In the genomic region with DNA sequence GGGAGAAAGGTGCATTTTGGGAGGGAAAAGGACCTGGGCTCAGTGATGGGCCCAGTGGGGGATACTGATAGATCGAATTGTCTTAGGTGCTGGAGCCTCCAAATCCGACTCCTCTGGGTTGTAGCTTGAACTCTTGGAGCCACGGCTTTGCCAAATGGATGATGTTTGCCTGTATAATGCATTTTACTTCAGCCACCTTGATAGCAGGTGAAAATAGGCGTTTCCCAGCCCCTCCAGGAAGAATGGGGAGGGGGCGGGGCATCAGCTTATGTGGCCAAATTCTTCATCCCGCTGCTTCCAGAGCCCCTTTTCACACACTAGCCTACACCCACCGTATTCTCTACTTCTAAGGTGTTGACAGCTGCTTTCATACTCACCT, we compare ENCODE assay signal across 9 mouse cellular contexts. TPM values are rescaled to one million over a fixed set of nuclear protein-coding genes. Genes with fewer than 3 reads are reported as not detected.
DNase-seq lines count a peak whose midpoint lies in the region; ATAC-seq and TF ChIP-seq lines count a peak whose summit lies in the region.
"Had no signal": no experiment of that assay in that cellular context is flagged by ENCODE, and none has a peak within 500 bp of the region (broad histone marks: within the 10 kb centered on the region; RNA-seq: fewer than 3 reads in every experiment).

No protein-coding gene starts in this region.

- 8% methylated on average over 7 of the region's 7 CpGs for WGBS in forebrain, embryonic 13.5 days
- 22% methylated on average over 7 of the region's 7 CpGs for WGBS in intestine, embryonic 16.5 days
- WGBS in neural tube, embryonic 14.5 days: 20% methylated on average over 7 of the region's 7 CpGs

- DNase-seq in left cerebral cortex, adult 2 months (ENCODE audit: extremely low spot score in 1 of 2, low spot score in 2 of 2): no peak
- DNase-seq in left cerebral cortex, postnatal 14 days (ENCODE audit: low spot score in 2 of 2): no peak
- no peak for DNase-seq in right cerebral cortex, postnatal 4 days
- DNase-seq in Muller cell, postnatal 12 days (ENCODE audit: inconsistent ontology term): no peak
- DNase-seq in yolk sac, embryonic 10.5 days (ENCODE audit: low spot score): no peak
- DNase-seq: kidney, postnatal 4 days had no signal

- H3K36me3 ChIP-seq in forebrain, embryonic 13.5 days (ENCODE audit: poor library complexity, severe bottlenecking): no peaks in the 10 kb centered on the region
- no peaks in the 10 kb centered on the region for H3K36me3 ChIP-seq in intestine, embryonic 16.5 days (ENCODE audit: control insufficient read depth, insufficient read depth, low read length)
- H3K36me3 ChIP-seq in neural tube, embryonic 14.5 days (ENCODE audit: control insufficient read depth, insufficient read depth, low read length): no peaks in the 10 kb centered on the region

- no peak for ATAC-seq in forebrain, embryonic 13.5 days
- no peak for ATAC-seq in intestine, embryonic 16.5 days
- no peak for ATAC-seq in neural tube, embryonic 14.5 days (ENCODE audit: low read depth)

- peak overlapping the region; percentile 75 for H3K4me3 ChIP-seq in left cerebral cortex, adult 2 months
- peak overlapping the region; percentile 82 for H3K4me3 ChIP-seq in forebrain, embryonic 13.5 days
- peak overlapping the region; percentile 72 for H3K4me3 ChIP-seq in intestine, embryonic 16.5 days (ENCODE audit: low read length)
- peak overlapping the region; percentile 83 for H3K4me3 ChIP-seq in neural tube, embryonic 14.5 days (ENCODE audit: low read depth, low read length)

- intact Hi-C loops in left cerebral cortex, adult 2 months (cut with DNase I): no loop called here
- intact Hi-C loops in left cerebral cortex, postnatal 14 days (cut with DNase I): no loop called here

- H3K9me3 ChIP-seq in forebrain, embryonic 13.5 days (replicated peaks): no peaks in the 10 kb centered on the region
- no peaks in the 10 kb centered on the region for H3K9me3 ChIP-seq in intestine, embryonic 16.5 days (ENCODE audit: control insufficient read depth, low read length)
- no peaks in the 10 kb centered on the region for H3K9me3 ChIP-seq in neural tube, embryonic 14.5 days (ENCODE audit: control insufficient read depth, low read length)

- H3K4me2 ChIP-seq in forebrain, embryonic 13.5 days: peak overlapping the region; percentile 85
- peak overlapping the region; percentile 94 for H3K4me2 ChIP-seq in intestine, embryonic 16.5 days (ENCODE audit: low read depth, low read length)
- peak overlapping the region; percentile 84 for H3K4me2 ChIP-seq in neural tube, embryonic 14.5 days (ENCODE audit: low read depth, low read length)

- no peaks in the 10 kb centered on the region for H3K27me3 ChIP-seq in forebrain, embryonic 13.5 days
- no peaks in the 10 kb centered on the region for H3K27me3 ChIP-seq in intestine, embryonic 16.5 days (replicated peaks; ENCODE audit: control insufficient read depth, insufficient read depth, low read length)
- no peaks in the 10 kb centered on the region for H3K27me3 ChIP-seq in neural tube, embryonic 14.5 days (ENCODE audit: control insufficient read depth, insufficient read depth, low read length)

- H3K9ac ChIP-seq in forebrain, embryonic 13.5 days: peak overlapping the region; percentile 93
- H3K9ac ChIP-seq in intestine, embryonic 16.5 days (ENCODE audit: low read depth, low read length): 0 out of 2 replicates have a peak overlapping the region, but pooled peaks have one; percentile 86
- H3K9ac ChIP-seq in neural tube, embryonic 14.5 days (replicated peaks; ENCODE audit: low read depth, low read length): peak overlapping the region; percentile 92

- TF ChIP-seq CTCF in left cerebral cortex, adult 2 months (IDR thresholded peaks at IDR 0.05): no peak

- peaks cover 42% of the 10 kb centered on the region for H3K4me1 ChIP-seq in forebrain, embryonic 13.5 days
- H3K4me1 ChIP-seq in intestine, embryonic 16.5 days (ENCODE audit: control insufficient read depth, insufficient read depth, low read length): peaks cover 19% of the 10 kb centered on the region; the same call in 1 of the 2 replicates
- H3K4me1 ChIP-seq in neural tube, embryonic 14.5 days (ENCODE audit: control insufficient read depth, insufficient read depth, low read length): peaks cover 22% of the 10 kb centered on the region

- H3K27ac ChIP-seq in left cerebral cortex, adult 2 months: no peak overlapping the region
- H3K27ac ChIP-seq in forebrain, embryonic 13.5 days: no peak overlapping the region; the same call in 1 of the 2 replicates
- no peak overlapping the region for H3K27ac ChIP-seq in intestine, embryonic 16.5 days (ENCODE audit: low read length)
- peak overlapping the region; percentile 69; the same call in 1 of the 2 replicates for H3K27ac ChIP-seq in neural tube, embryonic 14.5 days (ENCODE audit: low read depth, low read length)

RNA-seq across cellular contexts. Expression of gene Gpr161, which starts 12.6 kb away (rescaled TPM):
- total RNA-seq in left cerebral cortex, adult 2 months (2021): 10 to 100 TPM in 1 of 2 experiments, 1 to 10 TPM in 1; 9.9 to 10.3 TPM
- total RNA-seq in left cerebral cortex, postnatal 14 days (2021): 10 to 100 TPM in 1 of 2 experiments, 1 to 10 TPM in 1; 6.4 to 10.2 TPM
- polyA plus RNA-seq in forebrain, embryonic 13.5 days (2015; fragmentation: Nextera tagmentation; extraction: Ambion mirVana): 3.5 and 4.1 TPM in 2 replicates
- 0.69 and 0.81 TPM in 2 replicates for polyA plus RNA-seq in intestine, embryonic 16.5 days (2015; fragmentation: Nextera tagmentation; extraction: Ambion mirVana)
- polyA plus RNA-seq in neural tube, embryonic 14.5 days (2014; fragmentation: Nextera tagmentation; extraction: Ambion mirVana): 3.7 and 4.8 TPM in 2 replicates

RNA-seq across cellular contexts. Expression of gene Tiprl, which starts 46.2 kb away (rescaled TPM):
- 10 to 100 TPM; 63.1 to 69.7 TPM for total RNA-seq in left cerebral cortex, adult 2 months (2021)
- total RNA-seq in left cerebral cortex, postnatal 14 days (2021): 10 to 100 TPM; 65.1 to 67.6 TPM
- polyA plus RNA-seq in forebrain, embryonic 13.5 days (2015; fragmentation: Nextera tagmentation; extraction: Ambion mirVana): 125 and 136 TPM in 2 replicates
- 77.9 and 83.9 TPM in 2 replicates for polyA plus RNA-seq in intestine, embryonic 16.5 days (2015; fragmentation: Nextera tagmentation; extraction: Ambion mirVana)
- 130 and 141 TPM in 2 replicates for polyA plus RNA-seq in neural tube, embryonic 14.5 days (2014; fragmentation: Nextera tagmentation; extraction: Ambion mirVana)
